Mouse (Mus musculus) ovary, adult 2 months (tissue): ENCODE results near the gene Cd82. TPM values are rescaled to one million over a fixed set of nuclear protein-coding genes. Genes with fewer than 3 reads are reported as not detected.

Experiments
- polyA plus RNA-seq: library from polyadenylated mRNA; depleted of rRNA; stranded (reverse); fragments of >200 nt; gene quantifications from 2 replicates; pipeline ENCODE4 v1.2.3, GENCODE M21; 2012; rRNA removed

Gene Cd82
- 131 and 132 TPM in 2 replicates for polyA plus RNA-seq

DNA sequence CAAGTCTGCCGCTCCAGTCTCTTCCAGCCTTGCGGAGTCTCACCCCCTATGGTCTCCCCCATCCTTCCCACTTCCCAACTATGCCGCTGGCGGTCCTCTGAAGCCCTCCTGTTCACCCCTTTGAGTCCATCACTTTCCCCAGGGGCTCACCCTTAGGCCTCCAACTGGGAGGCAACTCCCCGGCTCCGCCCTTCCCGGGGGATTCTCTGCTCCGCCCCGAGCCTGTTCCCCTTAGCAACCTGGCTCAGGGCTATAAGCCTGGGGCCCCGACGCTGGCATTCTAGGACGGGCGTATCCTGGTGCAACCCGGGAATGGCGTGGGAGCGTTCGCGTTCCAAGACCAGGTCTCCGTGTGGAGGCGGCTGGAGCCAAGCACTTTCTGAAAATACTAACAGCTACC, at the start of gene Cd82:
Gene Cd82, minus strand, starts transcription at position 381 of the 400 bp plus-strand sequence.

Other genes starting within 250 kb of the Cd82 start
- gene Tspan18, start 128.6 kb downstream of the Cd82 start, polyA plus RNA-seq = 28.4 and 52.8 TPM in 2 replicates
- not detected in 2 replicates for gene Gm10803, start 97.4 kb upstream of the Cd82 start, polyA plus RNA-seq
- 0.32 and 0.41 TPM in 2 replicates for gene Alx4, start 179.2 kb upstream of the Cd82 start, polyA plus RNA-seq